Mouse (Mus musculus): ENCODE measurements around the gene Bnc1. TPM values are rescaled to one million over a fixed set of nuclear protein-coding genes. Genes with fewer than 3 reads are reported as not detected.

The Bnc1 gene
- 1.5 and 2.4 TPM in 2 replicates for polyA plus RNA-seq (2014; fragmentation: Nextera tagmentation; extraction: Ambion mirVana)

GRCm38 (mm10) chr7:81992131-81993061 lies at the start of gene Bnc1:
Bnc1 (minus strand) TSS chr7:81992292.
- H3K9ac ChIP-seq = peak within 1 kb of the TSS; percentile 46
- ATAC-seq (ENCODE audit: insufficient read depth) (peak; percentile 62), DNase-seq (peak; percentile 43)
- no peak for TF ChIP-seq CTCF (IDR thresholded peaks at IDR 0.05; ENCODE audit: low read depth)
- H3K27me3 ChIP-seq (ENCODE audit: insufficient read depth, low read length) = peaks cover 80% of the 10 kb centered on the region
- H3K4me2 ChIP-seq = peak within 1 kb of the TSS; percentile 90
- H3K9me3 ChIP-seq (ENCODE audit: low read depth, low read length) = no peaks in the 10 kb centered on the region
- peak within 1 kb of the TSS; percentile 53 for H3K4me3 ChIP-seq (ENCODE audit: low read depth, low read length)
- H3K27ac ChIP-seq (ENCODE audit: low read depth) = no peak within 1 kb of the TSS
- under 1% methylated on average over 95 of the region's 105 CpGs for WGBS
- H3K36me3 ChIP-seq (ENCODE audit: insufficient read depth) = no peaks in the 10 kb centered on the region
- no peaks in the 10 kb centered on the region for H3K4me1 ChIP-seq (ENCODE audit: insufficient read depth)

DNA sequence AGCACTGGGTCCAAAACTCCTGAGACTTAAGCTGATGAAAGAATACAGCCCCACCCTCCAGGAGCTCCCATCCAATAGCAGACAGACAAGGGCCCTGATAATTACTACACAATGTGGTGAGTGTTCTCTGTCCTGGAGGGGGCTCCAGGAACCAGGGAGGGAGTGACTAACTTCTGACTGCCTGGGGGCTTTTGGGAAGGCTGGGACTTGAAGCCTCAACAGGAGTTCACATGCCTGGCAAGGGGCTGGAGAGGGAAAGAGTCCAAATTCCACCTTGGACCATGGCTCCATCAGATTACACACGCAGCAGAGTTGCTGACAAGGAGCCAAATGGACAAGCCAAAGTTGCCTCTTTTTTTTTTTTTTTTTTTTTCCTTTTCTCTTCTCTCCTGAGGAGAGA lies 41.3 kb upstream of the Bnc1 start:
- H3K9me3 ChIP-seq (ENCODE audit: low read depth, low read length) = no peaks in the 10 kb centered on the region
- no peak for DNase-seq
- no peak overlapping the region for H3K4me2 ChIP-seq
- ATAC-seq (ENCODE audit: insufficient read depth) = no peak
- no peak overlapping the region for H3K4me3 ChIP-seq (ENCODE audit: low read depth, low read length)
- whole genome bisulfite sequencing = 52% methylated on average over 1 of the region's 1 CpGs
- H3K27me3 ChIP-seq (ENCODE audit: insufficient read depth, low read length) = no peaks in the 10 kb centered on the region
- 0 out of 2 replicates have a peak, but pooled peaks cover 3% of the 10 kb centered on the region for H3K4me1 ChIP-seq (ENCODE audit: insufficient read depth)
- TF ChIP-seq CTCF (IDR thresholded peaks at IDR 0.05; ENCODE audit: low read depth) = no peak
- H3K9ac ChIP-seq = no peak overlapping the region
- no peaks in the 10 kb centered on the region for H3K36me3 ChIP-seq (ENCODE audit: insufficient read depth)
- no peak overlapping the region for H3K27ac ChIP-seq (ENCODE audit: low read depth)

DNA sequence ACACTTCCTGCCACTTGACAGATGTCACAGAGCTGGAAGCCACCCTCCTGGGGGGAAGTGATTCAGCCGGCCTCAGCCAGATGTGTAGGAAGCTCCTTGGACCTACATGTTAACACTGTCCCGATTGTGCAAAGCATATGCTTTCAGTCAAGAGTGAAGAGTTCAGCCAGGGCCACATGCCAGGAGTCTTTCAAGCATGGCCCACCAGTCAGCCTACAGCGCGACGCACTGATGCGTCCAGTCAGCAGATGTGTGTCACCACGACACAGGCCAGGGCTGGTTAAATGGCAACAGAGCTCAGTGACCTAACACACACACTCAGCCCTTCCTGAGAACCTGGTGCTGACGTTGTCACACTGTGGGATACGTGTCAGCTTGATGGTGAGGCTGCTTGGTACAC lies 37.6 kb upstream of the Bnc1 start:
- H3K9ac ChIP-seq = no peak overlapping the region
- no peaks in the 10 kb centered on the region for H3K27me3 ChIP-seq (ENCODE audit: insufficient read depth, low read length)
- no peak overlapping the region for H3K4me3 ChIP-seq (ENCODE audit: low read depth, low read length)
- H3K4me1 ChIP-seq (ENCODE audit: insufficient read depth) = 0 out of 2 replicates have a peak, but pooled peaks cover 3% of the 10 kb centered on the region
- ATAC-seq (ENCODE audit: insufficient read depth) = peak; percentile 91
- no peaks in the 10 kb centered on the region for H3K36me3 ChIP-seq (ENCODE audit: insufficient read depth)
- no peaks in the 10 kb centered on the region for H3K9me3 ChIP-seq (ENCODE audit: low read depth, low read length)
- peak; percentile 79 for DNase-seq
- H3K27ac ChIP-seq (ENCODE audit: low read depth) = no peak overlapping the region
- no peak for TF ChIP-seq CTCF (IDR thresholded peaks at IDR 0.05; ENCODE audit: low read depth)
- 39% methylated on average over 9 of the region's 9 CpGs for WGBS
- no peak overlapping the region for H3K4me2 ChIP-seq

GRCm38 (mm10) chr7:82025802-82026201 lies 33.7 kb upstream of the Bnc1 start:
- DNase-seq = no peak
- Histone ChIP-seq H3K4me1 (ENCODE audit: insufficient read depth) (0 out of 2 replicates have a peak, but pooled peaks cover 3% of the 10 kb centered on the region), H3K36me3 (ENCODE audit: insufficient read depth) (no peaks in the 10 kb centered on the region), H3K27me3 (ENCODE audit: insufficient read depth, low read length) (no peaks in the 10 kb centered on the region), H3K4me2 (no peak overlapping the region), H3K4me3 (ENCODE audit: low read depth, low read length) (no peak overlapping the region), H3K9me3 (ENCODE audit: low read depth, low read length) (no peaks in the 10 kb centered on the region), H3K27ac (ENCODE audit: low read depth) (no peak overlapping the region), H3K9ac (no peak overlapping the region)
- ATAC-seq (ENCODE audit: insufficient read depth) = no peak
- 47% methylated on average over 2 of the region's 2 CpGs for WGBS
- TF ChIP-seq CTCF (IDR thresholded peaks at IDR 0.05; ENCODE audit: low read depth) = no peak

- no peak for TF ChIP-seq CTCF (IDR thresholded peaks at IDR 0.05; ENCODE audit: low read depth)
- H3K36me3 ChIP-seq (ENCODE audit: insufficient read depth) = no peaks in the 10 kb centered on the region
- H3K4me3 ChIP-seq (ENCODE audit: low read depth, low read length) = no peak overlapping the region
- no peaks in the 10 kb centered on the region for H3K4me1 ChIP-seq (ENCODE audit: insufficient read depth)
- no peak for ATAC-seq (ENCODE audit: insufficient read depth)
- H3K27me3 ChIP-seq (ENCODE audit: insufficient read depth, low read length) = no peaks in the 10 kb centered on the region
- 81% methylated on average over 2 of the region's 2 CpGs for WGBS
- H3K9me3 ChIP-seq (ENCODE audit: low read depth, low read length) = no peaks in the 10 kb centered on the region
- H3K9ac ChIP-seq = no peak overlapping the region
- no peak for DNase-seq
- H3K4me2 ChIP-seq = no peak overlapping the region
- H3K27ac ChIP-seq (ENCODE audit: low read depth) = no peak overlapping the region
These were observed 31.6 kb upstream of the Bnc1 start for GRCm38 (mm10) chr7:82023676-82024075.

- H3K9me3 ChIP-seq (ENCODE audit: low read depth, low read length) = no peaks in the 10 kb centered on the region
- no peak overlapping the region for H3K9ac ChIP-seq
- 96% methylated on average over 1 of the region's 1 CpGs for WGBS
- no peak for ATAC-seq (ENCODE audit: insufficient read depth)
- DNase-seq = no peak
- H3K36me3 ChIP-seq (ENCODE audit: insufficient read depth) = no peaks in the 10 kb centered on the region
- H3K4me1 ChIP-seq (ENCODE audit: insufficient read depth) = no peaks in the 10 kb centered on the region
- no peaks in the 10 kb centered on the region for H3K27me3 ChIP-seq (ENCODE audit: insufficient read depth, low read length)
- H3K27ac ChIP-seq (ENCODE audit: low read depth) = no peak overlapping the region
- H3K4me3 ChIP-seq (ENCODE audit: low read depth, low read length) = no peak overlapping the region
- no peak for TF ChIP-seq CTCF (IDR thresholded peaks at IDR 0.05; ENCODE audit: low read depth)
- H3K4me2 ChIP-seq = no peak overlapping the region
These were observed 30.3 kb upstream of the Bnc1 start for GRCm38 (mm10) chr7:82022404-82022803.

GRCm38 (mm10) chr7:82018031-82018430 lies 25.9 kb upstream of the Bnc1 start:
- DNase-seq = no peak
- H3K36me3 ChIP-seq (ENCODE audit: insufficient read depth) = no peaks in the 10 kb centered on the region
- H3K4me3 ChIP-seq (ENCODE audit: low read depth, low read length) = no peak overlapping the region
- no peak overlapping the region for H3K4me2 ChIP-seq
- no peak for TF ChIP-seq CTCF (IDR thresholded peaks at IDR 0.05; ENCODE audit: low read depth)
- H3K27me3 ChIP-seq (ENCODE audit: insufficient read depth, low read length) = peaks cover 12% of the 10 kb centered on the region; the same call in 1 of the 2 replicates
- 93% methylated on average over 2 of the region's 2 CpGs for WGBS
- H3K4me1 ChIP-seq (ENCODE audit: insufficient read depth) = no peaks in the 10 kb centered on the region
- no peak for ATAC-seq (ENCODE audit: insufficient read depth)
- H3K9ac ChIP-seq = no peak overlapping the region
- no peak overlapping the region for H3K27ac ChIP-seq (ENCODE audit: low read depth)
- no peaks in the 10 kb centered on the region for H3K9me3 ChIP-seq (ENCODE audit: low read depth, low read length)
